Mouse (Mus musculus): ENCODE measurements around the gene Nfkbie.
A peak's percentile ranks its signal among the peaks of the same experiment; 100 is the strongest.

Gene Nfkbie

GRCm38 (mm10) chr17:45599446-45600242 lies 44.1 kb downstream of the Nfkbie start, which contains the start of gene Slc29a1:
Gene Slc29a1 (minus strand): TSS chr17:45599606.
- peak; percentile 74 to 86 for DNase-seq

- no peak for DNase-seq
Measured at GRCm38 (mm10) chr17:45600267-45600666, 44.8 kb downstream of the Nfkbie start.

- DNase-seq, result no peak
Measured at GRCm38 (mm10) chr17:45601325-45601724, 45.8 kb downstream of the Nfkbie start.

GRCm38 (mm10) chr17:45601877-45602304 lies 46.4 kb downstream of the Nfkbie start, which contains the start of gene Mymx:
Gene Mymx (minus strand): TSS chr17:45602102.
- peak; percentile 61 to 71 for DNase-seq

GRCm38 (mm10) chr17:45602984-45603383 lies 47.5 kb downstream of the Nfkbie start:
- no peak for DNase-seq

GRCm38 (mm10) chr17:45606992-45607879 lies 51.7 kb downstream of the Nfkbie start:
- no peak for DNase-seq

- no peak for DNase-seq
Measured at GRCm38 (mm10) chr17:45608396-45608795, 52.9 kb downstream of the Nfkbie start.

GRCm38 (mm10) chr17:45610144-45610866 lies 54.8 kb downstream of the Nfkbie start:
- no peak for DNase-seq

GRCm38 (mm10) chr17:45612008-45612407 lies 56.5 kb downstream of the Nfkbie start:
- no peak for DNase-seq
